Mouse (Mus musculus): ENCODE data around the gene Golga4. TPM values are rescaled to one million over a fixed set of nuclear protein-coding genes. Genes with fewer than 3 reads are reported as not detected.

The Golga4 gene
- polyA plus RNA-seq, 1 experiment from 2014 or later, result 52.5 TPM

DNA sequence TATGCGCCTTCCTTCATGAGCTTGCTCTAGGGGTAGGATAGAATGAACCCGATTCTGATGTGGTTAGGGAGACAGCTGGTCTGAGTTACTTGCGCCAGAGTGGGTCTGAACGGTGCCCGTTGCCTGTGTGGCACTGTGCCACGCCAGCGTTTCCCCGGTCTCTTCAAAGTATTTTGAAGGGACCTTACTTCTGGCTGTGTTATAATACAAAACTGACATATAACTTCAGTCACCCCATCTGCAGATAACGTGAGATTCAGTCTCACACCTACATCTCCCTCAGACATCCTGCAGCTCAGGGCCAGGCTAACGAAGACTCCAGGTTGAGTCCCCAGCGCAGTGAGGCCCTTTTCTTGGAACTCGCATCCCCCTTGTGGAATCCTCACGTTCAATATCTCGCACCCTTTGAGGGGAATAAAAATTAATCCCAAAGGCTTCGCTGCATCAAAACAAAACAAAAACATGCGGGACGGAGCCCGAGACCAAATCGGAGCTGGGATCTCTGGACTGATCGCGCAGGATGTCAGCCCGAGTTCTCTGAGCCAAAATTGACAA is 29.8 kb upstream of the Golga4 start:
- Histone ChIP-seq H3K9ac (ENCODE audit: low read depth, low read length) (no peak overlapping the region), H3K27ac (ENCODE audit: low read depth, low read length) (no peak overlapping the region), H3K27me3 (replicated peaks; ENCODE audit: control insufficient read depth, insufficient read depth, low read length) (peaks cover 73% of the 10 kb centered on the region), H3K4me1 (replicated peaks; ENCODE audit: control insufficient read depth, insufficient read depth, low read length) (no peaks in the 10 kb centered on the region; the same call in 1 of the 2 replicates), H3K9me3 (ENCODE audit: control insufficient read depth) (no peaks in the 10 kb centered on the region), H3K4me2 (replicated peaks; ENCODE audit: low read depth) (peak overlapping the region; percentile 74), H3K36me3 (ENCODE audit: control insufficient read depth, insufficient read depth) (no peaks in the 10 kb centered on the region), H3K4me3 (ENCODE audit: low read depth, low read length) (no peak overlapping the region)
- TF ChIP-seq CTCF (IDR thresholded peaks at IDR 0.05; ENCODE audit: low read depth), result no peak
- no peak for ATAC-seq
- 4% methylated on average over 22 of the region's 22 CpGs for WGBS

DNA sequence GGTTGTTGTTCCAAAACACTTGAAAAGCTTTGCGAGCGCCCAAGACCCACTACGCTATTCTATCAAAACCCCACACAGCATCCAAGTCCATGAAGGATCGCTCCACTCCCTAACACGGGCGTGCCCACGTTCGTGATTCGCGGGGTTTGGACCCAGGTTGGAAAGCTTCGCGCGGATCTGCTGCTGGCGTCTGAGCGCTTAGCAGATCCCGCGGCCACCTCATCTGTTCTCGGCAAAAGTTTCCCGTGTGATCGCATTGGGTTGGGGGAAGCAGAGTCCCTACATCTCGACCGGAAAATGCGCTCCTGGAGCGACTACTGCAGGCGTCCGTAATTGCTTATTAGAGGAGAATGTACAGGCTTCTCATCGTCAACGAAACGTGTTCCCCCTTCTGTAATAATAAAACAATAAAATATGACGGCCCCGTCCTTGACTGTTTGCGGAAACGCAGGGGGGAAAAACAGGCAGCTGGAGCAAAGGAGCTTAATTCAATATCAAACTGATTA is 29.2 kb upstream of the Golga4 start:
- WGBS, result under 1% methylated on average over 33 of the region's 33 CpGs
- TF ChIP-seq CTCF (IDR thresholded peaks at IDR 0.05; ENCODE audit: low read depth), result no peak
- H3K4me1 ChIP-seq (replicated peaks; ENCODE audit: control insufficient read depth, insufficient read depth, low read length), result no peaks in the 10 kb centered on the region; the same call in 1 of the 2 replicates
- H3K4me2 ChIP-seq (replicated peaks; ENCODE audit: low read depth), result peak overlapping the region; percentile 74
- peak overlapping the region; percentile 52 for H3K4me3 ChIP-seq (ENCODE audit: low read depth, low read length)
- no peaks in the 10 kb centered on the region for H3K9me3 ChIP-seq (ENCODE audit: control insufficient read depth)
- peaks cover 78% of the 10 kb centered on the region for H3K27me3 ChIP-seq (replicated peaks; ENCODE audit: control insufficient read depth, insufficient read depth, low read length)
- H3K36me3 ChIP-seq (ENCODE audit: control insufficient read depth, insufficient read depth), result no peaks in the 10 kb centered on the region
- H3K27ac ChIP-seq (ENCODE audit: low read depth, low read length), result no peak overlapping the region
- H3K9ac ChIP-seq (ENCODE audit: low read depth, low read length), result no peak overlapping the region
- no peak for ATAC-seq

- WGBS, result under 1% methylated on average over 31 of the region's 31 CpGs
These were observed 28.7 kb upstream of the Golga4 start for GRCm38 (mm10) chr9:118477281-118477931.

DNA sequence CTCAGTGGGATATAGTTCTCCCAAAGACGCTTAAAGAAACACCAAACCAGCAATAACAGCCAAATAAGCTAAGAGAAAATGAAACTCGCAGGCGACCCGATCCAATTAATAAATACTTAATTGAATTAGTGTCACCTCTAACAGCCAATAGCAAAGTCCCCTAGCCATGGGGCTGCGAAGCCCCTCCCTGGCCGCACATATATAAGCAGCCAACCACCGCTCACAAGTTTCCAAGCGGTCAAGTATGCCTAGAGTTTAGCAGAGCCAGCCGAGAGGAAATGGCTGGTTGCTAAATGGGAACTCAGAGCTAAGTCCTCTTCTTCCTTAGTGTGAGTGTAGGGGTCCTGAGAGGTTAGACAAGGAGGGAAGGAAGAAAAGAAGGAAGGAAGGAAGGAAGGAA is 28.1 kb upstream of the Golga4 start, which contains the start of gene Eomes:
Gene Eomes (plus strand): TSS at position 252 of the 400 bp plus-strand sequence.
- Histone ChIP-seq H3K4me2 (replicated peaks; ENCODE audit: low read depth) (peak within 1 kb of the TSS; percentile 74), H3K9me3 (ENCODE audit: control insufficient read depth) (no peaks in the 10 kb centered on the region), H3K4me1 (replicated peaks; ENCODE audit: control insufficient read depth, insufficient read depth, low read length) (no peaks in the 10 kb centered on the region; the same call in 1 of the 2 replicates), H3K9ac (ENCODE audit: low read depth, low read length) (no peak within 1 kb of the TSS; the same call in 1 of the 2 replicates), H3K36me3 (ENCODE audit: control insufficient read depth, insufficient read depth) (no peaks in the 10 kb centered on the region), H3K27me3 (replicated peaks; ENCODE audit: control insufficient read depth, insufficient read depth, low read length) (peaks cover 83% of the 10 kb centered on the region), H3K4me3 (ENCODE audit: low read depth, low read length) (peak within 1 kb of the TSS; percentile 52), H3K27ac (ENCODE audit: low read depth, low read length) (no peak within 1 kb of the TSS)
- ATAC-seq, result no peak
- TF ChIP-seq CTCF (IDR thresholded peaks at IDR 0.05; ENCODE audit: low read depth), result no peak
- 1% methylated on average over 9 of the region's 9 CpGs for WGBS

More at GRCm38 (mm10) chr9:118477281-118477931, 28.7 kb upstream of the Golga4 start:
- no peak for TF ChIP-seq CTCF (IDR thresholded peaks at IDR 0.05; ENCODE audit: low read depth)
- Histone ChIP-seq H3K4me3 (ENCODE audit: low read depth, low read length) (peak overlapping the region; percentile 52), H3K27me3 (replicated peaks; ENCODE audit: control insufficient read depth, insufficient read depth, low read length) (peaks cover 84% of the 10 kb centered on the region), H3K9me3 (ENCODE audit: control insufficient read depth) (no peaks in the 10 kb centered on the region), H3K36me3 (ENCODE audit: control insufficient read depth, insufficient read depth) (no peaks in the 10 kb centered on the region), H3K27ac (ENCODE audit: low read depth, low read length) (no peak overlapping the region), H3K9ac (ENCODE audit: low read depth, low read length) (no peak overlapping the region), H3K4me2 (replicated peaks; ENCODE audit: low read depth) (peak overlapping the region; percentile 74), H3K4me1 (replicated peaks; ENCODE audit: control insufficient read depth, insufficient read depth, low read length) (no peaks in the 10 kb centered on the region; the same call in 1 of the 2 replicates)
- ATAC-seq, result no peak

DNA sequence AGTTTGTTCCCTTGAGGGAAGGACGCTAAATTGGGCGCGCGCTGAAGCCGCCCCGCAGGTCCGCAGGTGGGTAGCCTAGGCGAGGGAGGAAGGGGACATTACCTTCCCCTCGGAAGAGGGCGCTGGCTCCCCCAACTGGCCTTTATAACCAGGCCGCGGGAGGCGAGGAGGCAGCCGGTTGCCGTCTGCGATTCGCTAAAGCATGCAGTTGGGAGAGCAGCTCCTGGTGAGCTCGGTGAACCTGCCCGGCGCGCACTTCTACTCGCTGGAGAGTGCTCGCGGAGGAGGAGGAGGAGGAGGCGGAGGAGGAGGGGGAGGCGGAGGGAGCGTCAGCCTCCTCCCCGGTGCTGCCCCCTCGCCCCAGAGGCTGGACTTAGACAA is 27.6 kb upstream of the Golga4 start:
- H3K27ac ChIP-seq (ENCODE audit: low read depth, low read length), result no peak overlapping the region
- peak overlapping the region; percentile 52 for H3K4me3 ChIP-seq (ENCODE audit: low read depth, low read length)
- no peak overlapping the region for H3K9ac ChIP-seq (ENCODE audit: low read depth, low read length)
- WGBS, result 0% methylated on average over 26 of the region's 29 CpGs
- peaks cover 86% of the 10 kb centered on the region for H3K27me3 ChIP-seq (replicated peaks; ENCODE audit: control insufficient read depth, insufficient read depth, low read length)
- TF ChIP-seq CTCF (IDR thresholded peaks at IDR 0.05; ENCODE audit: low read depth), result peak; percentile 30
- peak overlapping the region; percentile 74 for H3K4me2 ChIP-seq (replicated peaks; ENCODE audit: low read depth)
- no peaks in the 10 kb centered on the region for H3K9me3 ChIP-seq (ENCODE audit: control insufficient read depth)
- H3K36me3 ChIP-seq (ENCODE audit: control insufficient read depth, insufficient read depth), result no peaks in the 10 kb centered on the region
- ATAC-seq, result no peak
- H3K4me1 ChIP-seq (replicated peaks; ENCODE audit: control insufficient read depth, insufficient read depth, low read length), result no peaks in the 10 kb centered on the region; the same call in 1 of the 2 replicates

GRCm38 (mm10) chr9:118478839-118479507 is 27.1 kb upstream of the Golga4 start:
- H3K27ac ChIP-seq (ENCODE audit: low read depth, low read length), result no peak overlapping the region
- ATAC-seq, result peak; percentile 38
- no peaks in the 10 kb centered on the region; the same call in 1 of the 2 replicates for H3K4me1 ChIP-seq (replicated peaks; ENCODE audit: control insufficient read depth, insufficient read depth, low read length)
- TF ChIP-seq CTCF (IDR thresholded peaks at IDR 0.05; ENCODE audit: low read depth), result peak; percentile 65
- no peak overlapping the region; the same call in 1 of the 2 replicates for H3K9ac ChIP-seq (ENCODE audit: low read depth, low read length)
- H3K27me3 ChIP-seq (replicated peaks; ENCODE audit: control insufficient read depth, insufficient read depth, low read length), result peaks cover 89% of the 10 kb centered on the region
- H3K4me2 ChIP-seq (replicated peaks; ENCODE audit: low read depth), result peak overlapping the region; percentile 74
- whole genome bisulfite sequencing, result 2% methylated on average over 62 of the region's 87 CpGs
- H3K9me3 ChIP-seq (ENCODE audit: control insufficient read depth), result no peaks in the 10 kb centered on the region
- peak overlapping the region; percentile 52 for H3K4me3 ChIP-seq (ENCODE audit: low read depth, low read length)
- H3K36me3 ChIP-seq (ENCODE audit: control insufficient read depth, insufficient read depth), result no peaks in the 10 kb centered on the region
